Mouse (Mus musculus): ENCODE results near the gene Sema4f.

- TF ChIP-seq CTCF (IDR thresholded peaks at IDR 0.05; ENCODE audit: low read depth) (no peak), EP300 (IDR thresholded peaks at IDR 0.05; ENCODE audit: low read depth) (no peak)
These were observed 32.6 kb downstream of the Sema4f start for GRCm38 (mm10) chr6:82906985-82907384.

Data from heart, postnatal 0 days (tissue).